Mouse (Mus musculus) liver, postnatal 0 days (tissue): ENCODE measurements at regions not wholly inside any gene's neighbourhood (a gene's known extent, or its start where the extent isn't known, plus 50 kb on each side); places are given as distances from the start of the nearest gene placed in this dataset.

Source experiments
- ATAC-seq: fragments of 200-750 bp; cut with Nextera tagmentation; 2 replicates; pipeline ENCODE4 v1.8.0; 2017; ENCODE audit warnings: mild to moderate bottlenecking, moderate library complexity
- DNase-seq: peaks from one replicate; pipeline ENCODE4 v3.0.0-alpha.2; 2016
- H3K27ac ChIP-seq: fragments of 300-500 bp; sonication (generic); 2 replicates; pipeline ENCODE4 v1.5.1; 2014; ENCODE audit warnings: antibody characterized with exemption, moderate library complexity, mild to moderate bottlenecking, low read depth
- H3K27me3 ChIP-seq: fragments of 300-500 bp; sonication (generic); 2 replicates; pipeline ENCODE4 v1.6.1; 2014; ENCODE audit warnings: low read length, control low read depth, mixed read lengths; ENCODE audit not compliant: insufficient read depth
- H3K36me3 ChIP-seq: fragments of 300-500 bp; sonication (generic); replicated peaks from 2 replicates; pipeline ENCODE4 v1.6.1; 2014; ENCODE audit warnings: mild to moderate bottlenecking, control low read depth, low read length, moderate library complexity, mixed read lengths; ENCODE audit not compliant: insufficient read depth
- H3K4me1 ChIP-seq: fragments of 300-500 bp; sonication (generic); 2 replicates; pipeline ENCODE4 v1.6.1; 2014; ENCODE audit warnings: antibody characterized with exemption, mild to moderate bottlenecking, control low read depth; ENCODE audit not compliant: insufficient read depth
- H3K4me2 ChIP-seq: fragments of 300-500 bp; sonication (generic); 2 replicates; pipeline ENCODE4 v1.6.1; 2014; ENCODE audit warnings: low read depth, mild to moderate bottlenecking, low read length, moderate library complexity, mixed read lengths
- H3K4me3 ChIP-seq: fragments of 300-500 bp; sonication (generic); 2 replicates; pipeline ENCODE4 v1.5.1; 2014; ENCODE audit warnings: low read depth, low read length
- H3K9ac ChIP-seq: fragments of 300-500 bp; sonication (generic); replicated peaks from 2 replicates; pipeline ENCODE4 v1.6.1; 2014; ENCODE audit warnings: mild to moderate bottlenecking, moderate library complexity
- H3K9me3 ChIP-seq: fragments of 300-500 bp; sonication (generic); 2 replicates; pipeline ENCODE4 v1.6.1; 2016; ENCODE audit warnings: mild to moderate bottlenecking, control low read depth, low read length, mixed read lengths
- CTCF ChIP-seq: sonication (generic); IDR thresholded peaks from 2 replicates; pipeline ENCODE4 v1.5.1; 2016; ENCODE audit warnings: antibody characterized with exemption, low read depth
- EP300 ChIP-seq: IDR thresholded peaks from 2 replicates; pipeline ENCODE4 v1.6.1; 2016; ENCODE audit warnings: antibody characterized with exemption, low read depth, mild to moderate bottlenecking
- WGBS: fragments of 180-500 bp; shearing (Covaris S2); extraction: QIAGEN DNeasy Blood & Tissue Kit; methylation state at CpG from one replicate; pipeline ENCODE4 v1.1.7; 2014; ENCODE audit not compliant: insufficient replicate concordance; 5-methylcytosine and 5-hydroxymethylcytosine counted together

DNA sequence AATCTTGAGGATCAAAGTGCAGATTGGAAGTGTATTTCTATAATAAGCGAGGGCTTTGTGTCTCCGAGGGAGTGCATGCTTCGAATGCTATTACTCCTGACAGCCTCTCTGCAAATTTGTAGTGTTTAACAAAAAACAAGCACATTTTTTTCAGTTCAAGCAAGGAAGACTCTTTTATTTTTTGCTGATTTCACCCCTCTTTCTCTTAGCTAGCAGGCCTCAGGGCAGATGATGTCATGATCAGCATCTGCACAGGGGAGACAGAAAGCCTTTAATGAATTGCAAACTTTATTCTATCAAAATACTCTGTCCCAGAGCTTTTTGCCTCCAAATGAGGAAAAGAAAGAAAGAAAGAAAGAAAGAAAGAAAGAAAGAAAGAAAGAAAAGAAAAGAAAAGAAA lies 455.4 kb downstream of the Prkd1 start:
- 75% methylated on average over 3 of the region's 3 CpGs for WGBS
- H3K27me3 ChIP-seq, result no peaks in the 10 kb centered on the region
- no peak overlapping the region for H3K4me3 ChIP-seq
- DNase-seq, result no peak
- H3K9me3 ChIP-seq, result no peaks in the 10 kb centered on the region
- no peak overlapping the region for H3K4me2 ChIP-seq
- TF ChIP-seq CTCF (no peak), EP300 (no peak)
- no peaks in the 10 kb centered on the region for H3K4me1 ChIP-seq
- H3K36me3 ChIP-seq, result no peaks in the 10 kb centered on the region
- H3K27ac ChIP-seq, result no peak overlapping the region
- H3K9ac ChIP-seq, result no peak overlapping the region
- no peak for ATAC-seq

DNA sequence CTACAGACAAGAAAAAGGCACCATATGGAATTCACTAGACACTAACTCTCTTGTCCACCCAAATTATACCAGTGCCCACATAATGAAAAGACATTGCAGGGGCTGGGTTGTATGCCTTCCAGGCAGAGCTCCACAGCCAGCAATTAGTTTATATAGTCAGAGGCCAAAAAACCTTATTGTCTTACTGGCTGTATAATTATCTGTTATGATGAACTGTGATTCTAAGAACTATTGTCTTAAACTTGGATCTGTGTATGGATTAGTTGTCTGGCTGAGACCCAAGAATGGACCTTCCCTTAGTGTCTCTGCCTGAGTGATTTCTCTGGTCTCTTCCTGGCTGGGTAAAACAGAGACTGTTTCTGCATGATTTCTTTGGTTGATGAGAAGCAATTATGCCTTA lies 454.2 kb downstream of the Prkd1 start:
- Histone ChIP-seq H3K4me1 (no peaks in the 10 kb centered on the region), H3K36me3 (no peaks in the 10 kb centered on the region), H3K27me3 (no peaks in the 10 kb centered on the region), H3K9me3 (no peaks in the 10 kb centered on the region), H3K9ac (no peak overlapping the region), H3K4me2 (no peak overlapping the region), H3K27ac (no peak overlapping the region), H3K4me3 (no peak overlapping the region)
- no peak for DNase-seq
- TF ChIP-seq CTCF (no peak), EP300 (no peak)
- ATAC-seq, result no peak

DNA sequence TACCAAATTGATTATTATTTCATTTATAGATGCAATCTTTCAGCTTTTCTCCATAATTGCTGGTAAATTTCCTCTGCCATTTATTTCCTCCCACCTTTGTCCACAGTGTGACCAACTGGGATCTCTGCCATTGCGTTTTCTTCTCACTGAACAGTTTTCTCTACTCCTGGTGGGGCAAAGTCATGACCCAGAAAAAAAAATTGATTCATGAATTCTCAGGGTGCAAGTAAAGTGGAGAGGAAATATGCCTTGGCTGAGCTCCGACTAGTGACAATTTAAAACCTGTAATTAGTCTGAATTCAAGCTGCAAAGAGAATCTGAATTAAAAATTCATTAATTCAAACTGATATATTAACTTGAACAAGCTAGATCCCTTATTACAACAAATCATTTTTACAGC lies 452.6 kb downstream of the Prkd1 start:
- H3K9me3 ChIP-seq, result no peaks in the 10 kb centered on the region
- TF ChIP-seq EP300 (no peak), CTCF (no peak)
- no peaks in the 10 kb centered on the region for H3K27me3 ChIP-seq
- WGBS, result 47% methylated on average over 2 of the region's 2 CpGs
- DNase-seq (no peak), ATAC-seq (no peak)
- no peak overlapping the region for H3K4me2 ChIP-seq
- no peaks in the 10 kb centered on the region for H3K4me1 ChIP-seq
- no peak overlapping the region for H3K27ac ChIP-seq
- no peaks in the 10 kb centered on the region for H3K36me3 ChIP-seq
- no peak overlapping the region for H3K4me3 ChIP-seq
- no peak overlapping the region for H3K9ac ChIP-seq

DNA sequence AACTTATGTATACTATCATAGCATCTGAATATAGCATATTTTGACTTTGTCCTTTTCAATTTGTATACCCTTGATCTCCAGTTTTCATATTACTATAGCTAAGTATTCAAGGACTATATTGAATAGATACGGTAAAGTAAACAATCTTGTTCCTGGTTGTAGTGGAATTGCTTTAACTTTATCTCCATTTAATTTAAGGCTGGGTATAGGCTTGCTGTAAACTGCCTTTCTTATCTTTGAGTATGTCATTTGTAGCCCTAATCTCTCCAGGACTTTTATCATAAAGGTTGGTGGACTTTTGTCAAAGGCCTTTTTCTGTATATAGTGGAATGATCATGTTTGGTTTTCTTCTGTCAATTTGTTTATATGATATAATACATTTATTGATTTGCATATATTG lies 407.8 kb downstream of the Prkd1 start:
- ATAC-seq, result no peak
- 76% methylated on average over 1 of the region's 1 CpGs for WGBS
- TF ChIP-seq CTCF (no peak), EP300 (no peak)
- Histone ChIP-seq H3K27ac (no peak overlapping the region), H3K4me3 (no peak overlapping the region), H3K4me2 (no peak overlapping the region), H3K9me3 (no peaks in the 10 kb centered on the region), H3K4me1 (no peaks in the 10 kb centered on the region), H3K27me3 (no peaks in the 10 kb centered on the region), H3K36me3 (no peaks in the 10 kb centered on the region), H3K9ac (no peak overlapping the region)
- DNase-seq, result no peak

DNA sequence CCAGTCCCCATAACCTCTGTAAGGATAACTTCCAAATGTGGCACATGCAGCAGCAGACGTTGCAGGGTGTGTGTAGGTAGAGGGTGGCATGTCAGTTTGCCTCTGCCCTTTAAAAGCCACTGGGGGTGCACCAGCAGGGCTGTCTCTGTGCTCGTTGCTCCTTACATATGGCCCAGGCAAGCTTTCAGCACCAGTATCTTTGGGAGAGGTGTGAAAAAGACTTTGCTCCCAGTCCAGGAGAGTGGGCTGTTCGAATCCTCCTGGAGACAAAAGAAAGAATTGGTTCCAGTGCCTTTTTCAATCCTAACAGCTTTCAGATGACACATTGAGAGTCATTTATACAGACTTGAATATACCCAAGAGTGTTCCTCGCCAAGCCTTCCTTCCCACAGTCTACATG lies 390.0 kb downstream of the Prkd1 start:
- Histone ChIP-seq H3K4me1 (no peaks in the 10 kb centered on the region), H3K9ac (no peak overlapping the region), H3K36me3 (no peaks in the 10 kb centered on the region), H3K4me3 (no peak overlapping the region), H3K9me3 (no peaks in the 10 kb centered on the region), H3K4me2 (no peak overlapping the region), H3K27me3 (no peaks in the 10 kb centered on the region), H3K27ac (no peak overlapping the region)
- ATAC-seq (no peak), DNase-seq (no peak)
- 54% methylated on average over 4 of the region's 4 CpGs for WGBS
- TF ChIP-seq CTCF (no peak), EP300 (no peak)

DNA sequence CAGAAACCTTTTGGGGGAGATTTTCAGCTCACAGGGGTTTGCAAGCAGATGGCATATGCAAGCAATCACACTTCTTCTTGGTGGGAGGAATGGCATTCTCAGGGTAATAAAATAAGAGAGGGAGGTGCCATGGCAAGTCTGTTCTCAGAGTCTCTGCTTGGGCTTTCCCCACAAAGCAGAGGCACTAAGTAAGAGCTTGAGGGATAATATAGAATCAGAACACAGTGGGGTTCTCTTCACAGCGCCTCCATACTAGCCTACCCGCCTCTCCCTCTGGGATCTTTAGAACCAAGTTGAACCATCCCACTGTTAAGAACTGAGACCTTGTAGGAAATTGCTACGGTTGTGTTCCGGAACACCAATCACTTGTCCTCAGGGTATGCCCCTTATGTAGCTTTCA lies 387.8 kb downstream of the Prkd1 start:
- H3K36me3 ChIP-seq, result no peaks in the 10 kb centered on the region
- TF ChIP-seq EP300 (no peak), CTCF (no peak)
- no peak overlapping the region for H3K27ac ChIP-seq
- 74% methylated on average over 4 of the region's 4 CpGs for WGBS
- H3K9me3 ChIP-seq, result no peaks in the 10 kb centered on the region
- no peak for ATAC-seq
- H3K27me3 ChIP-seq, result no peaks in the 10 kb centered on the region
- H3K9ac ChIP-seq, result no peak overlapping the region
- H3K4me1 ChIP-seq, result no peaks in the 10 kb centered on the region
- H3K4me2 ChIP-seq, result no peak overlapping the region
- H3K4me3 ChIP-seq, result no peak overlapping the region
- no peak for DNase-seq

DNA sequence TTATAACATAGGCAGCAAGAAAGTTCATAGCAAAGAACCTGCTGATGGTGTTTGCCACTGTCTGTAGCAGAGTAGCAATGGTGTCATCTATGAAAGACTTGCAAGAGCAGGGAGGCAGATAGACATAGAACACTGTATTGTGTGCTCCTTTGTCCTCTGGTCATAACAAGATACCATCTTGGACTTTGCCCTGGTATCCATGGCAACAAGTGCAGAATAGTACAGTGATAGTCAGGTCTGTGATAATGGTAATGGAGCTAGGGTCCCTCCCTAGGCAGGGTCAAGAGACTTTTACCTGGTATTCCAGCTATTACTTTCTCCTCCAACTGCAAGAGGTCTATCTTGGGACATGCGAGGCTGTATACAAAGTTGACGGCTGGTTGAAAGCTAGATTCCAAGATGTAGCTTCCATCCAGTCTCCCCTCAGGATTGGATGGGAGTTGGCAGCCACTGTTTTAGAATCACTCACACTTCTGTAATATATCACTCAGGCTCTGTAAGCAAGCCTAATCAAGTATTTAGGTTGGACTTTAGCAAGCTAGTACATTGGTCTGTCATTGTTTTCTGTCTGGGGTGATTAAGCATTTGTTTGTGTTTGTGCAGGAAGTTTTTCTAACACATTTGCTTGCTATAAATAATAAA lies 375.5 kb downstream of the Prkd1 start:
- Histone ChIP-seq H3K9me3 (no peaks in the 10 kb centered on the region), H3K36me3 (no peaks in the 10 kb centered on the region), H3K27ac (no peak overlapping the region), H3K9ac (no peak overlapping the region), H3K4me3 (no peak overlapping the region), H3K27me3 (no peaks in the 10 kb centered on the region), H3K4me1 (no peaks in the 10 kb centered on the region), H3K4me2 (no peak overlapping the region)
- ATAC-seq (no peak), DNase-seq (no peak)
- 76% methylated on average over 2 of the region's 2 CpGs for WGBS
- TF ChIP-seq CTCF (no peak), EP300 (no peak)
